8 mouse cellular contexts compared by ENCODE assay signal in the genomic region with DNA sequence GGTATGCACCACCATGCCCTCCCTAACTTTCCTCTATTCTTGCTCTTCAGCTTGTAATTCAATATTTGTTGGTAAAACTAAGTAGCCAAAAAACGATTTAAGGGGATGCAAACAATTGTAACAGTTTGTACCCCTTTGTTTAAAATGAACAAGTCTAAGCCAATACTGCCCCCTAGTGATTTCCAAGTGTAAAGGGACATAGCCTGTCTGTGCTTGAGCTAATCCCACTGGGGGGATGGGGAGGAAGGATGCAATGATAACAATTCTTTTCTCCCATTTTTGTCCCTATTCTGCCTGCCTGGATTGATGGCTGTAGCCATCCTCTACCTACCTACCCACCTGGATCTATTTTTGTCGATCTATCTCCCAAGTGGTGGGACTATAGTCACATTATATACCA. TPM values are rescaled to one million over a fixed set of nuclear protein-coding genes. Genes with fewer than 3 reads are reported as not detected.
DNase-seq lines count a peak whose midpoint lies in the region; ATAC-seq and TF ChIP-seq lines count a peak whose summit lies in the region.
"Had no signal": no experiment of that assay in that cellular context is flagged by ENCODE, and none has a peak within 500 bp of the region (broad histone marks: within the 10 kb centered on the region; RNA-seq: fewer than 3 reads in every experiment).

No protein-coding gene starts in this region.

- CTCF ChIA-PET in Patski (lab: Charles Lee), result interaction anchor here (1.1 to 1.5 kb wide), 4 partner anchors 9 to 15 kb away, joined by 3 to 9 read pairs (median 4); no protein-coding TSS in a partner anchor

- TF ChIP-seq CTCF in E14TG2a.4 (conservative IDR thresholded peaks at IDR 0.05; ENCODE audit: low read length) (peak; percentile 66), Patski (IDR thresholded peaks at IDR 0.05) (peak; percentile 75)

- no peaks in the 10 kb centered on the region for H3K27me3 ChIP-seq in intestine, embryonic 15.5 days (replicated peaks)
- no peaks in the 10 kb centered on the region for H3K27me3 ChIP-seq in intestine, embryonic 16.5 days (replicated peaks; ENCODE audit: control insufficient read depth, insufficient read depth, low read length)
- H3K27me3 ChIP-seq in E14TG2a.4 (ENCODE audit: insufficient read depth, low read length) (no peaks in the 10 kb centered on the region), Patski (no peaks in the 10 kb centered on the region)
- no peaks in the 10 kb centered on the region for H3K27me3 ChIP-seq in kidney, embryonic 16.5 days (ENCODE audit: insufficient read depth, low read length)

- POLR2A ChIA-PET in Patski (lab: Charles Lee), result no interaction called here

- no peak for DNase-seq in Patski (ENCODE audit: low read depth, low spot score)
- peak; percentile 39 for DNase-seq in lung, postnatal 25 days (ENCODE audit: low spot score)

- peaks cover 33% of the 10 kb centered on the region for H3K36me3 ChIP-seq in intestine, embryonic 15.5 days
- peaks cover 29% of the 10 kb centered on the region for H3K36me3 ChIP-seq in intestine, embryonic 16.5 days (ENCODE audit: control insufficient read depth, insufficient read depth, low read length)
- H3K36me3 ChIP-seq in E14TG2a.4 (ENCODE audit: insufficient read depth, low read length), result peaks cover 96% of the 10 kb centered on the region
- H3K36me3 ChIP-seq in kidney, embryonic 16.5 days (ENCODE audit: insufficient read depth, low read length), result peaks cover 72% of the 10 kb centered on the region

- in situ Hi-C loops in Patski (cut with MboI; ENCODE audit: low pct_unique_long_range_greater_than_20kb), result no loop called here

- 0 out of 2 replicates have a peak, but pooled peaks have one; percentile 25 for ATAC-seq in intestine, embryonic 15.5 days
- no peak for ATAC-seq in intestine, embryonic 16.5 days
- ATAC-seq in Patski, result no peak
- no peak for ATAC-seq in kidney, embryonic 16.5 days (ENCODE audit: low FRiP score, low TSS enrichment)
- no peak for ATAC-seq in erythroblast, adult 5-6 weeks (replicated peaks; ENCODE audit: low FRiP score, poor library complexity, severe bottlenecking)

- no peaks in the 10 kb centered on the region for H3K4me1 ChIP-seq in intestine, embryonic 15.5 days (replicated peaks)
- no peaks in the 10 kb centered on the region for H3K4me1 ChIP-seq in intestine, embryonic 16.5 days (ENCODE audit: control insufficient read depth, insufficient read depth, low read length)
- H3K4me1 ChIP-seq in E14TG2a.4 (replicated peaks; ENCODE audit: low read depth, low read length), result peaks cover 34% of the 10 kb centered on the region
- H3K4me1 ChIP-seq in kidney, embryonic 16.5 days (ENCODE audit: insufficient read depth, low read length), result no peaks in the 10 kb centered on the region

- WGBS in intestine, embryonic 15.5 days, result 52% methylated on average over 2 of the region's 2 CpGs
- 56% methylated on average over 2 of the region's 2 CpGs for WGBS in intestine, embryonic 16.5 days
- WGBS in kidney, embryonic 16.5 days, result 65% methylated on average over 2 of the region's 2 CpGs

- H3K4me2 ChIP-seq in intestine, embryonic 15.5 days (replicated peaks), result no peak overlapping the region
- no peak overlapping the region for H3K4me2 ChIP-seq in intestine, embryonic 16.5 days (ENCODE audit: low read depth, low read length)
- H3K4me2 ChIP-seq in kidney, embryonic 16.5 days (replicated peaks; ENCODE audit: low read depth, low read length), result no peak overlapping the region

- no peak overlapping the region for H3K9ac ChIP-seq in intestine, embryonic 15.5 days
- H3K9ac ChIP-seq in intestine, embryonic 16.5 days (ENCODE audit: low read depth, low read length), result no peak overlapping the region
- H3K9ac ChIP-seq in kidney, embryonic 16.5 days (replicated peaks; ENCODE audit: low read length), result no peak overlapping the region

- H3K4me3 ChIP-seq in intestine, embryonic 15.5 days (replicated peaks), result no peak overlapping the region
- H3K4me3 ChIP-seq in intestine, embryonic 16.5 days (ENCODE audit: low read length), result no peak overlapping the region
- no peak overlapping the region for H3K4me3 ChIP-seq in E14TG2a.4 (replicated peaks; ENCODE audit: low read length)
- no peak overlapping the region for H3K4me3 ChIP-seq in kidney, embryonic 16.5 days (ENCODE audit: low read length)

- no peaks in the 10 kb centered on the region for H3K9me3 ChIP-seq in intestine, embryonic 15.5 days
- H3K9me3 ChIP-seq in intestine, embryonic 16.5 days (ENCODE audit: control insufficient read depth, low read length), result no peaks in the 10 kb centered on the region
- no peaks in the 10 kb centered on the region for H3K9me3 ChIP-seq in E14TG2a.4 (ENCODE audit: low read length)
- H3K9me3 ChIP-seq in kidney, embryonic 16.5 days (ENCODE audit: low read length), result no peaks in the 10 kb centered on the region

- H3K27ac ChIP-seq in intestine, embryonic 15.5 days, result no peak overlapping the region
- H3K27ac ChIP-seq in intestine, embryonic 16.5 days (ENCODE audit: low read length), result no peak overlapping the region
- no peak overlapping the region for H3K27ac ChIP-seq in kidney, embryonic 16.5 days (ENCODE audit: low read length)

RNA-seq across cellular contexts. Expression of gene Tra2a, which starts 16.6 kb away (rescaled TPM):
- 81.4 and 82.9 TPM in 2 replicates for polyA plus RNA-seq in intestine, embryonic 15.5 days (2015; fragmentation: Nextera tagmentation; extraction: Ambion mirVana)
- 68.7 and 71.3 TPM in 2 replicates for polyA plus RNA-seq in intestine, embryonic 16.5 days (2015; fragmentation: Nextera tagmentation; extraction: Ambion mirVana)
- 104 TPM for polyA plus RNA-seq in Patski (2021)
- 121 and 125 TPM in 2 replicates for polyA plus RNA-seq in kidney, embryonic 16.5 days (2015; fragmentation: Nextera tagmentation; extraction: Ambion mirVana)
- total RNA-seq in erythroblast, adult 5-6 weeks (2015; ENCODE audit: low replicate concordance), result 73.6 and 81.3 TPM in 2 replicates
- 56.5 and 90.1 TPM in 2 replicates for total RNA-seq in erythroblast, adult 5-6 weeks (2017; ENCODE audit: low replicate concordance)

RNA-seq across cellular contexts. Expression of gene Igf2bp3, which starts 32.5 kb away (rescaled TPM):
- 83.1 and 96.8 TPM in 2 replicates for polyA plus RNA-seq in intestine, embryonic 15.5 days (2015; fragmentation: Nextera tagmentation; extraction: Ambion mirVana)
- polyA plus RNA-seq in intestine, embryonic 16.5 days (2015; fragmentation: Nextera tagmentation; extraction: Ambion mirVana), result 78.7 and 81.9 TPM in 2 replicates
- polyA plus RNA-seq in Patski (2021), result 2.4 TPM
- 40.8 and 44.4 TPM in 2 replicates for polyA plus RNA-seq in kidney, embryonic 16.5 days (2015; fragmentation: Nextera tagmentation; extraction: Ambion mirVana)
- total RNA-seq in erythroblast, adult 5-6 weeks (2015; ENCODE audit: low replicate concordance), result not detected in 2 replicates
- total RNA-seq in erythroblast, adult 5-6 weeks (2017; ENCODE audit: low replicate concordance), result not detected in 2 replicates
- total RNA-seq: layer of hippocampus, adult 18-20 months had no signal

Comparison
In these comparisons a context has a peak if more than half of its experiments do, and no peak if none do; other contexts are left out.
1. RNA of gene Igf2bp3, which starts 32.5 kb away (polyA plus RNA-seq): 83.1 to 96.8 TPM in intestine, embryonic 15.5 days, 78.7 to 81.9 TPM in intestine, embryonic 16.5 days and 40.8 to 44.4 TPM in kidney, embryonic 16.5 days; 2.4 TPM in Patski (single experiment); every median in the first group is over 10 times any median in the second.